Mouse (Mus musculus) cerebellum, postnatal 25 days (tissue): ENCODE data around the gene Ntng1.

Experiments used
- DNase-seq, 2 experiments: peaks; one replicate each; pipeline ENCODE4 v3.0.0; 2021; ENCODE audit warnings: mixed read lengths in 2 of 2

Gene Ntng1

GRCm38 (mm10) chr3:110054125-110054524 lies 89.7 kb downstream of the Ntng1 start:
- no peak for DNase-seq

- no peak for DNase-seq
Measured at GRCm38 (mm10) chr3:110048152-110048551, 95.7 kb downstream of the Ntng1 start.

- no peak for DNase-seq
Measured at GRCm38 (mm10) chr3:110046750-110047149, 97.1 kb downstream of the Ntng1 start.

- no peak for DNase-seq
Measured at GRCm38 (mm10) chr3:110044209-110044608, 99.6 kb downstream of the Ntng1 start.

- DNase-seq, result no peak
Measured at GRCm38 (mm10) chr3:110043641-110044187, 100.1 kb downstream of the Ntng1 start.

GRCm38 (mm10) chr3:110022783-110023599 lies 120.8 kb downstream of the Ntng1 start:
- DNase-seq, result no peak

- DNase-seq, result no peak
Measured at GRCm38 (mm10) chr3:110010870-110011626, 132.8 kb downstream of the Ntng1 start.

GRCm38 (mm10) chr3:110010441-110010840 lies 133.4 kb downstream of the Ntng1 start:
- DNase-seq, result no peak

GRCm38 (mm10) chr3:110000349-110000748 lies 143.5 kb downstream of the Ntng1 start:
- no peak for DNase-seq

GRCm38 (mm10) chr3:109995663-109996024 lies 148.2 kb downstream of the Ntng1 start:
- no peak for DNase-seq

- peak; percentile 79 to 80 for DNase-seq
Measured at GRCm38 (mm10) chr3:109994978-109995662, 148.7 kb downstream of the Ntng1 start.

GRCm38 (mm10) chr3:109984086-109984485 lies 159.7 kb downstream of the Ntng1 start:
- peak in 1 of 2 experiments; percentile 20 for DNase-seq

- DNase-seq, result peak in 1 of 2 experiments; percentile 18
Measured at GRCm38 (mm10) chr3:109977614-109978013, 166.2 kb downstream of the Ntng1 start.

GRCm38 (mm10) chr3:109975106-109975505 lies 168.7 kb downstream of the Ntng1 start:
- DNase-seq, result no peak

GRCm38 (mm10) chr3:109971465-109971864 lies 172.3 kb downstream of the Ntng1 start:
- no peak for DNase-seq

- DNase-seq, result peak; percentile 42 to 54
Measured at GRCm38 (mm10) chr3:109970181-109970580, 173.6 kb downstream of the Ntng1 start.

- no peak for DNase-seq
Measured at GRCm38 (mm10) chr3:109962631-109963030, 181.2 kb downstream of the Ntng1 start.

- DNase-seq, result no peak
Measured at GRCm38 (mm10) chr3:109942960-109943359, 200.9 kb downstream of the Ntng1 start.

GRCm38 (mm10) chr3:109937634-109938033 lies 206.2 kb downstream of the Ntng1 start:
- no peak for DNase-seq

GRCm38 (mm10) chr3:109936275-109936674 lies 207.5 kb downstream of the Ntng1 start:
- DNase-seq, result no peak

GRCm38 (mm10) chr3:109932261-109932660 lies 211.6 kb downstream of the Ntng1 start:
- DNase-seq, result peak; percentile 91 to 92

- DNase-seq, result no peak
Measured at GRCm38 (mm10) chr3:109931021-109931420, 212.8 kb downstream of the Ntng1 start.

GRCm38 (mm10) chr3:109923788-109924187 lies 220.0 kb downstream of the Ntng1 start:
- peak; percentile 36 to 39 for DNase-seq
